Mouse (Mus musculus): Measurements from ENCODE around the gene Fam189a2. TPM values are rescaled to one million over a fixed set of nuclear protein-coding genes. Genes with fewer than 3 reads are reported as not detected.

Gene Fam189a2
- polyA plus RNA-seq, 1 experiment from 2014 or later = 1.6 TPM

DNA sequence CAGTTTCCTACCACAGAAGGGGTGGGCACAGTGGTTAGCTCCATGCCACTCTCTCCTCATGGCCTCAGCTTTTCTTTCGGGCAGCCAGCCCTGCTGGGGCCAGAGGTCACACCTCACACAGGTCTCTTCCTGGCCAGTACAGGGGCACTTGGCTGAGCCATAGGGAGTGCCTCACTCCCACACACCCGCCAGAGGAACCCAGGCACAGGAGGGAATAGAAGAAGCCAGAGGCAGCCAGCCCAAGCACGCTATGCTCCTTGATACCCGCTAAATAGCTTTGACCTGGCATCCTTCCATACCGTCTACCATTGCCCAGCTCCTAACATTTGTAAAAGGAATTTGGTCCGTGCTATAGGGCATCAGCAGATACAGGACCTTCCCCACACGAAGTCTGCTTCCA, 70.9 kb downstream of the Fam189a2 start:
- no peaks in the 10 kb centered on the region for H3K27me3 ChIP-seq (ENCODE audit: control insufficient read depth, insufficient read depth, low read length)
- no peak overlapping the region for H3K27ac ChIP-seq (replicated peaks; ENCODE audit: low read depth, low read length)
- WGBS = 64% methylated on average over 7 of the region's 7 CpGs
- no peaks in the 10 kb centered on the region for H3K9me3 ChIP-seq (replicated peaks; ENCODE audit: control insufficient read depth, low read length)
- no peak; the same call in 1 of the 2 replicates for ATAC-seq (replicated peaks; ENCODE audit: insufficient number of reproducible peaks, low FRiP score, low TSS enrichment, low read depth)
- no peaks in the 10 kb centered on the region for H3K4me1 ChIP-seq (ENCODE audit: control insufficient read depth, insufficient read depth, low read length)
- no peak overlapping the region for H3K4me2 ChIP-seq (ENCODE audit: low read depth, low read length)
- H3K9ac ChIP-seq (replicated peaks; ENCODE audit: low read length) = no peak overlapping the region
- no peaks in the 10 kb centered on the region for H3K36me3 ChIP-seq (replicated peaks; ENCODE audit: control insufficient read depth, insufficient read depth, low read depth, low read length)
- no peak for DNase-seq (ENCODE audit: low spot score)
- H3K4me3 ChIP-seq (ENCODE audit: low read depth, low read length) = no peak overlapping the region

DNA sequence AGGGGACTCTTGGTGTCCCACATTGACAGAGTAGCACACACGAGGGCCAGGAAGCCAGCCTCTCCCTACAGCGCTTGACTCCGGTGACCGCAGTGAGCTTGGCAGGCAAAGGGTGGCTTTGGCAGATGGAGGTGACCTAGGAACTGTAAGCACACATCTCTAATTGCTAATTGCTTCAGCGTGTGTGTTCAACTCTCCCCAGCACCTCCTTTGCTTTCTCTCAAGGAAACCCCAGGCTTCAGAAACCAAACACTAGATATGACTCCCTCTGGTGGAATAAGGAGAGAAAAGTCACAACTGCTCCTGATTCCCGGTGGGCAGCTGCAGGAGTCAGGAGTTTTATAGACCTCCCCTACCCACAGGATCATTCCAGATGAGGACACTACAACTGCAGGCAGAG, 71.9 kb downstream of the Fam189a2 start:
- H3K4me1 ChIP-seq (ENCODE audit: control insufficient read depth, insufficient read depth, low read length) = no peaks in the 10 kb centered on the region
- H3K27ac ChIP-seq (replicated peaks; ENCODE audit: low read depth, low read length) = no peak overlapping the region
- no peaks in the 10 kb centered on the region for H3K9me3 ChIP-seq (replicated peaks; ENCODE audit: control insufficient read depth, low read length)
- no peaks in the 10 kb centered on the region for H3K27me3 ChIP-seq (ENCODE audit: control insufficient read depth, insufficient read depth, low read length)
- 16% methylated on average over 6 of the region's 6 CpGs for WGBS
- no peak overlapping the region for H3K4me2 ChIP-seq (ENCODE audit: low read depth, low read length)
- ATAC-seq (replicated peaks; ENCODE audit: insufficient number of reproducible peaks, low FRiP score, low TSS enrichment, low read depth) (no peak), DNase-seq (ENCODE audit: low spot score) (peak; percentile 72)
- H3K4me3 ChIP-seq (ENCODE audit: low read depth, low read length) = no peak overlapping the region
- no peaks in the 10 kb centered on the region for H3K36me3 ChIP-seq (replicated peaks; ENCODE audit: control insufficient read depth, insufficient read depth, low read depth, low read length)
- no peak overlapping the region for H3K9ac ChIP-seq (replicated peaks; ENCODE audit: low read length)

DNA sequence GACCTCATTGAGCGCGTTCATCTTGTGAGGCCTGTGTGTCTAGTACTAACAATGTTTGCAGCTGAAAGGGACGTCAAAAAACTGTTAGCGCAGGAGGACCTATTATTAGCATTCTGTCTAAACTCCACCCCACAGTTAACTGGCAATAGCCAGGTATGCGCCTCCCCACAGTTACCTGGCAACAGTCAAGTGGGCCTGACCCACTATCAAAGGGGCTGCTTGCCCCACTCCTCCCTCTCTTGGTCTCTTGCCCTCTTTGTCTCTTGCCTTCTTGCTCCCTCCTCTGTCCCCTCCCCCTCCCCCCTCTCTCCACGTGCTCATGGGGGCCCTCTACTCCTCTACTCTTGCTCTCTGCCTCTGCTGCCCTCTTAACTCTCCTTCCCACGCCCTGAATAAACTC, 73.3 kb downstream of the Fam189a2 start:
- ATAC-seq (replicated peaks; ENCODE audit: insufficient number of reproducible peaks, low FRiP score, low TSS enrichment, low read depth) (no peak), DNase-seq (ENCODE audit: low spot score) (no peak)
- H3K9me3 ChIP-seq (replicated peaks; ENCODE audit: control insufficient read depth, low read length) = no peaks in the 10 kb centered on the region
- no peaks in the 10 kb centered on the region for H3K36me3 ChIP-seq (replicated peaks; ENCODE audit: control insufficient read depth, insufficient read depth, low read depth, low read length)
- 74% methylated on average over 7 of the region's 7 CpGs for WGBS
- H3K4me2 ChIP-seq (ENCODE audit: low read depth, low read length) = no peak overlapping the region
- H3K27ac ChIP-seq (replicated peaks; ENCODE audit: low read depth, low read length) = no peak overlapping the region
- no peaks in the 10 kb centered on the region for H3K4me1 ChIP-seq (ENCODE audit: control insufficient read depth, insufficient read depth, low read length)
- no peak overlapping the region for H3K4me3 ChIP-seq (ENCODE audit: low read depth, low read length)
- H3K9ac ChIP-seq (replicated peaks; ENCODE audit: low read length) = no peak overlapping the region
- no peaks in the 10 kb centered on the region for H3K27me3 ChIP-seq (ENCODE audit: control insufficient read depth, insufficient read depth, low read length)

DNA sequence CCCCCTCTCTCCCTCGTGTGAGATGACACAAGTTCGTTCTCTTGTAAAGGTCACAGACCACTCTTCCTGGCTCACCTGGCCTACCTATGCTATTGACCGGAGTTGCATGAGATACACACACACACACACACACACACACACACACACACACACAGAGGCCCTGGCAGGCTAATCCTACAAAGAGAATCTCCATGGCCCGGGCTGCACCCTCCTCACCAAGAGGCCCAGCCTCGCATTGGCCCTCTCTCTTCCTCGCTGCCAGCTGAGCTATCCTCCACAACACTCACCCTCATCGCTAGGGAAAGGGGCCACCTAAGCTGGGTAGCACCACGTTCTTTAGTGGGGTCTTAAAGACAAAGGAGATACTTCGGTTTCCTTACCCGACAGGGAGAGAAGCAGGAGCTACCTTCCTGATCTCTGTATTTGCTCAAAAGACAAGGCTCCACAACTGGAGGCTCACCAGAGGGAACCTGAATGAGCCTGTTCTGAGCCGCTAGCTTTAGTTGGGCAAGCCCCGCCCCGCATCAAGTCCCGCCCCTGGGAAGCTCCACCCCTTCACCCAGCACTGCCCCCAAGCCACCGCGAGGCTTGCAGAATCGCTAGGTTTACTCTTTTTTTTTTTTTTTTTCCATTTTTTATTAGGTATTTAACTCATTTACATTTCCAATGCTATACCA, 74.4 kb downstream of the Fam189a2 start:
- DNase-seq (ENCODE audit: low spot score) (no peak), ATAC-seq (replicated peaks; ENCODE audit: insufficient number of reproducible peaks, low FRiP score, low TSS enrichment, low read depth) (no peak)
- Histone ChIP-seq H3K27me3 (ENCODE audit: control insufficient read depth, insufficient read depth, low read length) (no peaks in the 10 kb centered on the region), H3K27ac (replicated peaks; ENCODE audit: low read depth, low read length) (no peak overlapping the region), H3K4me1 (ENCODE audit: control insufficient read depth, insufficient read depth, low read length) (no peaks in the 10 kb centered on the region), H3K9ac (replicated peaks; ENCODE audit: low read length) (no peak overlapping the region), H3K36me3 (replicated peaks; ENCODE audit: control insufficient read depth, insufficient read depth, low read depth, low read length) (no peaks in the 10 kb centered on the region), H3K4me3 (ENCODE audit: low read depth, low read length) (no peak overlapping the region), H3K4me2 (ENCODE audit: low read depth, low read length) (no peak overlapping the region), H3K9me3 (replicated peaks; ENCODE audit: control insufficient read depth, low read length) (no peaks in the 10 kb centered on the region)
- WGBS = 67% methylated on average over 17 of the region's 17 CpGs

DNA sequence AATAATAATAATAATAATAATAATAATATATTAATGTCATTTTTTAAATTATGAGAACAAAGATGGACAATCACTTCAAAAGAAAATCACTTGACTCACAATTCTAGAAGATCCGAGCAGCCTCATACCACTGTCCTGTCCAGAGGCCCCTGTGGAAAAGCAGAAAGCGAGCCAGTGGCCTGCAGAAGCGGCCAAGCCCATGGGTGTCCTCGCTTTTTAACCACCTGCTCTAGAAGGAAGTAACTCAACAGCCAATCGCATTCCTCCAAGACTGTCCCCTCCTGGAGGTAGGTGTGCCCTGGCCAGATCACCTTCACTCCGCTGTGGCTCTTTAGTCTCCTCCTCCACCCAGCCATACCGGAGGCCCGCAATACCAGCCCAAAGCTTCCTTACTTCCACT, 75.4 kb downstream of the Fam189a2 start:
- 89% methylated on average over 8 of the region's 8 CpGs for WGBS
- no peaks in the 10 kb centered on the region for H3K9me3 ChIP-seq (replicated peaks; ENCODE audit: control insufficient read depth, low read length)

DNA sequence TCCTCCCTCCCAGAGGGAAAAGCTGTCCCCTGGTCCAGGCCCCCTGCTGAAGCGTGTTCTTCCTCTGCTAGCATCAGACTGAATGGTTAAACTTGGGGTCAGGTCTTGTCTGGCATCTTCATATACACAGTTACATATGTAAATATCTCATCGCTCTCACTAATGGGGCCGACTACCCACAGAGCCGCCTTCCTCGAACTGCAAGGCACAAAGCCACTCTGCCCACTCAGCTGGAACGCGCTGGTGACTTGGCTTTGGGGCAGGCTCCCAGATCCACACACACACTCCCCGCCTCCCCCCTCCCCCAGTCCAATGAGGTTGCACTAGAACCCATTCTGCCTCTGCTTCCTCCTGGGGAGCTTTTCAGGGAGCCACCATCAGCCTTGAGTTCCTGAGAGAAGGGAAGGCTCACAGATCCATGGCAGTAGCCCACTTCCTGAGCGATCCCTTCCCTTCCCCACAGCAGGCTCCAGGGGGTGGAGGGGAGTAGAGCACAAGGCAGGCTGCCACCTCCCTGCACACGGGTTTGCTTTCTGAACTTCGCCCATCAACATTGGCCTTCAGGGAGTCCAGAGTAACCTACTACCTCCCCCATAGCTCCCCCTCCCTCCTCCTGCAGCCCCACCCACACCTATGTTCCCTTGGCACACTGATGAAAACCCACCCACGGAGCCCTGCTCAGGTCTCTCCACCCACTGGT, 82.4 kb downstream of the Fam189a2 start:
- no peaks in the 10 kb centered on the region for H3K4me1 ChIP-seq (ENCODE audit: control insufficient read depth, insufficient read depth, low read length)
- no peaks in the 10 kb centered on the region for H3K27me3 ChIP-seq (ENCODE audit: control insufficient read depth, insufficient read depth, low read length)
- WGBS = 24% methylated on average over 12 of the region's 12 CpGs
- H3K4me3 ChIP-seq (ENCODE audit: low read depth, low read length) = no peak overlapping the region
- no peaks in the 10 kb centered on the region for H3K9me3 ChIP-seq (replicated peaks; ENCODE audit: control insufficient read depth, low read length)
- H3K9ac ChIP-seq (replicated peaks; ENCODE audit: low read length) = no peak overlapping the region
- ATAC-seq (replicated peaks; ENCODE audit: insufficient number of reproducible peaks, low FRiP score, low TSS enrichment, low read depth) (no peak), DNase-seq (ENCODE audit: low spot score) (no peak)
- no peaks in the 10 kb centered on the region for H3K36me3 ChIP-seq (replicated peaks; ENCODE audit: control insufficient read depth, insufficient read depth, low read depth, low read length)
- no peak overlapping the region for H3K4me2 ChIP-seq (ENCODE audit: low read depth, low read length)
- no peak overlapping the region for H3K27ac ChIP-seq (replicated peaks; ENCODE audit: low read depth, low read length)

More for the DNA sequence above, 75.4 kb downstream of the Fam189a2 start:
- Histone ChIP-seq H3K9ac (replicated peaks; ENCODE audit: low read length) (no peak overlapping the region), H3K36me3 (replicated peaks; ENCODE audit: control insufficient read depth, insufficient read depth, low read depth, low read length) (no peaks in the 10 kb centered on the region), H3K4me3 (ENCODE audit: low read depth, low read length) (no peak overlapping the region), H3K27ac (replicated peaks; ENCODE audit: low read depth, low read length) (no peak overlapping the region), H3K27me3 (ENCODE audit: control insufficient read depth, insufficient read depth, low read length) (no peaks in the 10 kb centered on the region), H3K4me2 (ENCODE audit: low read depth, low read length) (no peak overlapping the region), H3K4me1 (ENCODE audit: control insufficient read depth, insufficient read depth, low read length) (no peaks in the 10 kb centered on the region)
- DNase-seq (ENCODE audit: low spot score) (no peak), ATAC-seq (replicated peaks; ENCODE audit: insufficient number of reproducible peaks, low FRiP score, low TSS enrichment, low read depth) (no peak)

DNA sequence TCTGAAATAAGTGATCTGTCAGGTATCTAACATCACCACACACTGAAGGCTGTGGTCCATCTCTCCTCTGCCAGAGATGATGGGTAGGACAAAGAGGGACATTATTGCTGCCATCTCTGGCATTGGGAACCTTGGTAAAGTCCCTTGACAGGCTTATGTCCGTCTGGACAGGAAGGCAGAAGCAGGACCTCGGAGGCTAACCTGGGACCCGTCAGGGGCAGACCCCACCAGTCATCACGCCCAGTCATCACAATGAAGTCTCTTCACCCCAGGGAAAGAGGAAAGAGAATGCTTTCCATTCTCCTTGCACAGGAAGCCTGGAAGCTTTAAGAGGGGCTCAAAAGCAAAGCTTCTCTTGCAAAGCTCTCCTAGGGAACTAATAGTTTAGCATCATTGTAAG, 82.9 kb downstream of the Fam189a2 start:
- WGBS = 24% methylated on average over 4 of the region's 4 CpGs
- H3K27ac ChIP-seq (replicated peaks; ENCODE audit: low read depth, low read length) = no peak overlapping the region
- H3K27me3 ChIP-seq (ENCODE audit: control insufficient read depth, insufficient read depth, low read length) = no peaks in the 10 kb centered on the region
- no peak overlapping the region for H3K4me3 ChIP-seq (ENCODE audit: low read depth, low read length)
- H3K4me1 ChIP-seq (ENCODE audit: control insufficient read depth, insufficient read depth, low read length) = no peaks in the 10 kb centered on the region
- DNase-seq (ENCODE audit: low spot score) (no peak), ATAC-seq (replicated peaks; ENCODE audit: insufficient number of reproducible peaks, low FRiP score, low TSS enrichment, low read depth) (no peak)
- no peak overlapping the region for H3K4me2 ChIP-seq (ENCODE audit: low read depth, low read length)
- H3K36me3 ChIP-seq (replicated peaks; ENCODE audit: control insufficient read depth, insufficient read depth, low read depth, low read length) = no peaks in the 10 kb centered on the region
- no peaks in the 10 kb centered on the region for H3K9me3 ChIP-seq (replicated peaks; ENCODE audit: control insufficient read depth, low read length)
- H3K9ac ChIP-seq (replicated peaks; ENCODE audit: low read length) = no peak overlapping the region

DNA sequence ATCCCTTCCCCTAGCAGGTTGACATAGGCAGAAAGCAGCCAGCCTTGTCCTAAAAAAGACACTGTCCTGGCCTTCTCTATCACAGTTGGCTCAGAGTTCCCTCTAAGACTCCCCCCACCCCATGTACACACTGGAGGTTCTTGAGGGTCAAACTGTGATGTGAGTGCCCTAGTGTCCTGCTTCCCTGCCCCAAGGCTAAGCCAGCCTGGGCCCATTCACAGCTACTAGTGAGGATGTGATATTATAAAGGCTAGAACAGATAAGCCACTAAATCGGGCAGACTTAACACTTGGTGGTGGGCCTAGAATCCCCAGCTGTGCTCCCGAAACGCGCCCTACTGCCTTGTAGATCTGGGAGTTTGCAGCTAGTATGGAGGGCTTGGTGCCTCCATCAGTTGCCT, 84.1 kb downstream of the Fam189a2 start:
- no peak overlapping the region for H3K4me3 ChIP-seq (ENCODE audit: low read depth, low read length)
- ATAC-seq (replicated peaks; ENCODE audit: insufficient number of reproducible peaks, low FRiP score, low TSS enrichment, low read depth) (no peak), DNase-seq (ENCODE audit: low spot score) (no peak)
- no peaks in the 10 kb centered on the region for H3K27me3 ChIP-seq (ENCODE audit: control insufficient read depth, insufficient read depth, low read length)
- no peaks in the 10 kb centered on the region for H3K9me3 ChIP-seq (replicated peaks; ENCODE audit: control insufficient read depth, low read length)
- no peak overlapping the region for H3K9ac ChIP-seq (replicated peaks; ENCODE audit: low read length)
- WGBS = 66% methylated on average over 4 of the region's 4 CpGs
- H3K27ac ChIP-seq (replicated peaks; ENCODE audit: low read depth, low read length) = no peak overlapping the region
- no peaks in the 10 kb centered on the region for H3K36me3 ChIP-seq (replicated peaks; ENCODE audit: control insufficient read depth, insufficient read depth, low read depth, low read length)
- no peaks in the 10 kb centered on the region for H3K4me1 ChIP-seq (ENCODE audit: control insufficient read depth, insufficient read depth, low read length)
- H3K4me2 ChIP-seq (ENCODE audit: low read depth, low read length) = no peak overlapping the region
